Mouse (Mus musculus) midbrain, embryonic 10.5 days (tissue): ENCODE results near the gene Tmem63b. TPM values are rescaled to one million over a fixed set of nuclear protein-coding genes. Genes with fewer than 3 reads are reported as not detected.
"Not testable (repeated sequence)": the region's sequence is repeated elsewhere in the genome, so short reads cannot be mapped to it uniquely, and the experiment has no call there.

Experiments used
- DNase-seq: peaks from one replicate; pipeline ENCODE4 v3.0.0-alpha.2; 2017; ENCODE audit warnings: low spot score
- H3K27ac ChIP-seq: fragments of 300-500 bp; sonication (generic); replicated peaks from 2 replicates; pipeline ENCODE4 v1.5.1; 2016; ENCODE audit warnings: mild to moderate bottlenecking
- H3K27me3 ChIP-seq: fragments of 300-500 bp; sonication (generic); 2 replicates; pipeline ENCODE4 v1.6.1; 2016; ENCODE audit warnings: low read depth, mild to moderate bottlenecking; ENCODE audit not compliant: poor library complexity, severe bottlenecking
- H3K36me3 ChIP-seq: fragments of 300-500 bp; sonication (generic); 2 replicates; pipeline ENCODE4 v1.6.1; 2016; ENCODE audit warnings: mild to moderate bottlenecking, moderate library complexity
- H3K4me1 ChIP-seq: fragments of 300-500 bp; sonication (generic); 2 replicates; pipeline ENCODE4 v1.6.1; 2016
- H3K4me3 ChIP-seq: fragments of 300-500 bp; sonication (generic); 2 replicates; pipeline ENCODE4 v1.5.1; 2016; ENCODE audit warnings: mild to moderate bottlenecking, moderate library complexity
- H3K9me3 ChIP-seq: fragments of 300-500 bp; sonication (generic); replicated peaks from 2 replicates; pipeline ENCODE4 v1.6.1; 2016; ENCODE audit warnings: mild to moderate bottlenecking
- WGBS: fragments of 180-500 bp; shearing (Covaris S2); methylation state at CpG from one replicate; pipeline ENCODE4 v1.1.7; 2016; 5-methylcytosine and 5-hydroxymethylcytosine counted together
- polyA plus RNA-seq: library from polyadenylated mRNA; unstranded; fragments of >200 nt; fragmentation: Nextera tagmentation; extraction: Ambion mirVana; gene quantifications from 2 replicates; pipeline ENCODE4 v1.2.1, GENCODE M21; 2016

The Tmem63b gene
- polyA plus RNA-seq, 1 experiment from 2014 or later, result 60.5 TPM

DNA sequence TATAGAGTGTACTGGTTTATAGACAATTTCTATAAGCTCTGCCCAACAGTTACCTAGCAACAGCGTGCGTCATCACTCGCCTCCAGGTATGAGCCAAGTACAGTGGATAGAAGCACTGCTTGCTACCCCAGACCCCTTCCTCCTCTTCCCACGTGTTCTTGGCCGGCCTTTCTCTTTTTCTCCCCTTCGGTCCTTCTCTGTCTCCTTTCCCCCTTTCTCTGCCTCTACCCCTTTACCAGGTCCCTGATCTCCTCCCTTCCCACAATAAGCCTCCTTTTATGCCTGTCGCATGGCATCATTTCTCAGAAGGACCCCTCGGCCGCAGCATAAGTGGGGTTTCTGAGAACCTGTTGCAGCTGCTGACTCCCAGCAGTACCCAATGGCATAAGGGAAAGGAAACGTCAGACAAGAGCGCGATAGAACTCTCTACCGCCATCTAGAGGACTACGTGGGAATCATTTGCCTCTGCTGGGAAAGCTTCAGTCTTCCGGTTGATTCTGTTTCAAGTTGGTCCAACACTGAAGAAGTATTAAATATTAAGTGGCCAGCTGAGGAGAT, 60.0 kb downstream of the Tmem63b start:
- Histone ChIP-seq H3K27me3 (no peaks in the 10 kb centered on the region), H3K27ac (peak overlapping the region; percentile 56), H3K4me3 (peak overlapping the region; percentile 16; the same call in 1 of the 2 replicates), H3K9me3 (no peaks in the 10 kb centered on the region), H3K4me1 (peaks cover 35% of the 10 kb centered on the region), H3K36me3 (no peaks in the 10 kb centered on the region)
- DNase-seq, result peak; percentile 82
- WGBS, result 26% methylated on average over 15 of the region's 15 CpGs

DNA sequence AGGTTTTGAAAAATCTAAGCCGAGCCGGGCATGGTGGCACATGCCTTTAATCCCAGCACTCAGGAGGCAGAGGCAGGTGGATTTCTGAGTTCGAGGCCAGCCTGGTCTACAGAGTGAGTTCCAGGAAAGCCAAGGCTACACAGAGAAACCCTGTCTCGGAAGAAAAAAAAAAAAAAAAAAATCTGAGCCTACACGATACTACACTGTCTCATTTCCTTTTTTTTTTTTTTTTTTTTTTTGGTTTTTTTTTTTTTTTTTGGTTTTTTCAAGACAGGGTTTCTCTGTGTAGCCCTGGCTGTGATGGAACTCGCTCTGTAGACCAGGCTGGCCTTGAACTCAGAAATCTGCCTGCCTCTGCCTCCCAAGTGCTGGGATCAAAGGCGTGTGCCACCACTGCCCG, 63.3 kb downstream of the Tmem63b start:
- 92% methylated on average over 8 of the region's 8 CpGs for WGBS
- H3K9me3 ChIP-seq, H3K27ac ChIP-seq, H3K27me3 ChIP-seq, H3K4me3 ChIP-seq, DNase-seq, H3K36me3 ChIP-seq: not testable (repeated sequence)
- H3K4me1 ChIP-seq, result peaks cover 31% of the 10 kb centered on the region

- Histone ChIP-seq H3K4me3 (peak overlapping the region; percentile 39), H3K4me1 (peaks cover 16% of the 10 kb centered on the region), H3K27me3 (no peaks in the 10 kb centered on the region), H3K9me3 (no peaks in the 10 kb centered on the region), H3K36me3 (no peaks in the 10 kb centered on the region), H3K27ac (peak overlapping the region; percentile 77)
- 29% methylated on average over 20 of the region's 20 CpGs for WGBS
- DNase-seq, result no peak
Observed at GRCm38 (mm10) chr17:45619386-45620256, 67.1 kb downstream of the Tmem63b start.

DNA sequence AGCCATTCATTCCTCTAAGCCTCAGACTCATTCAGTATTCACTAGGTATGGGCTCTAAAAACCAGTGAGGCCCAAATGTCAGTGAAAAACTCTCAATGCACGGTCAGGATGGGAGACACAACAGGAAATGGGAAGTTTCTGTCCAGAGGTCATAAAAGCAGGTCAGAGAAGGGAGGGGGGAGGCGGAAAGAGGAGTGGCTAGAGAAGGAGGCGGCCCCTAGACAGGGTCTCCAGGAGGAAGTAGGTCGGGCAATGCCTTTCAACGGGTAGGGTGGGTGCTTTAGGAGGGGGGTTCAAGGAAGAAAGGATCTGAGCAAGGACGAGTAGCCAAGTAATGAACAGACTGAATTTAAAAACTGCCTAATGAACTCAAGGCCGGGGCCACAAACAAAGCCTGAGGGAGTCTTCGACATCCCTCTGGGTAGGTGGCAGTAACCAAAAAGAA, 67.7 kb downstream of the Tmem63b start:
- Histone ChIP-seq H3K36me3 (no peaks in the 10 kb centered on the region), H3K4me3 (peak overlapping the region; percentile 39), H3K27ac (peak overlapping the region; percentile 77), H3K27me3 (no peaks in the 10 kb centered on the region), H3K4me1 (peaks cover 16% of the 10 kb centered on the region), H3K9me3 (no peaks in the 10 kb centered on the region)
- DNase-seq, result peak; percentile 48
- WGBS, result 9% methylated on average over 8 of the region's 8 CpGs

DNA sequence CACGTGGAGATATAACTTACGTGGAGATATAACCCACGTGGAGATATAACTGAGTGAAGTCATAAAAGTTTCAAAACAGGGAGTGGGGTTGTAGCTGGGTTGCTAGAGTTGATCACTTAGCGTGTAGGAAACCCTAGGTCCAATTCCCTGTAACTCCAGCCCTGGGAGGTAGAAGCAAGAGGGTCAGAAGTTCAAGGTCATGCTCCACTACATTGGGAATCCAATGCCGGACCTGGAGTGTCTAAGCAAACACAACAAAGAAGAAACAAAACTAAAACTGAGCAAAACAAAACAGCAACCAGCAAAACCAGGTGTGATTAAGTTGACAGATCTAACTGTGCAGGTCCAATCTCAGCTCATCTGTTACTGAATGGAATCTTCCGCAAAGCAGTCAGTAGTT, 69.0 kb downstream of the Tmem63b start:
- peaks cover 16% of the 10 kb centered on the region for H3K4me1 ChIP-seq
- H3K4me3 ChIP-seq, result no peak overlapping the region
- no peaks in the 10 kb centered on the region for H3K9me3 ChIP-seq
- H3K27ac ChIP-seq, result no peak overlapping the region
- H3K36me3 ChIP-seq, result no peaks in the 10 kb centered on the region
- WGBS, result 92% methylated on average over 6 of the region's 6 CpGs
- H3K27me3 ChIP-seq, result no peaks in the 10 kb centered on the region
- DNase-seq, result no peak

GRCm38 (mm10) chr17:45616679-45617078, 70.0 kb downstream of the Tmem63b start:
- Histone ChIP-seq H3K9me3 (no peaks in the 10 kb centered on the region), H3K36me3 (no peaks in the 10 kb centered on the region), H3K27ac (no peak overlapping the region), H3K4me1 (peaks cover 16% of the 10 kb centered on the region), H3K4me3 (no peak overlapping the region), H3K27me3 (no peaks in the 10 kb centered on the region)
- 85% methylated on average over 3 of the region's 3 CpGs for WGBS
- DNase-seq, result no peak

GRCm38 (mm10) chr17:45616046-45616650, 70.6 kb downstream of the Tmem63b start:
- Histone ChIP-seq H3K36me3 (no peaks in the 10 kb centered on the region), H3K4me1 (peaks cover 17% of the 10 kb centered on the region), H3K27me3 (no peaks in the 10 kb centered on the region), H3K4me3 (no peak overlapping the region), H3K9me3 (no peaks in the 10 kb centered on the region), H3K27ac (no peak overlapping the region)
- DNase-seq, result no peak
- 77% methylated on average over 4 of the region's 4 CpGs for WGBS

GRCm38 (mm10) chr17:45612921-45613320, 73.8 kb downstream of the Tmem63b start:
- H3K4me1 ChIP-seq, result peaks cover 13% of the 10 kb centered on the region
- no peaks in the 10 kb centered on the region for H3K36me3 ChIP-seq
- no peaks in the 10 kb centered on the region for H3K9me3 ChIP-seq
- no peak overlapping the region for H3K27ac ChIP-seq
- H3K27me3 ChIP-seq, result no peaks in the 10 kb centered on the region
- no peak for DNase-seq
- 89% methylated on average over 7 of the region's 7 CpGs for WGBS
- H3K4me3 ChIP-seq, result no peak overlapping the region

- Histone ChIP-seq H3K9me3 (no peaks in the 10 kb centered on the region; the same call in 1 of the 2 replicates), H3K27me3 (no peaks in the 10 kb centered on the region), H3K36me3 (no peaks in the 10 kb centered on the region), H3K27ac (no peak overlapping the region), H3K4me3 (no peak overlapping the region), H3K4me1 (peaks cover 13% of the 10 kb centered on the region)
- 87% methylated on average over 8 of the region's 8 CpGs for WGBS
- no peak for DNase-seq
Observed at GRCm38 (mm10) chr17:45612008-45612407, 74.7 kb downstream of the Tmem63b start.

Other genes starting within 250 kb of the Tmem63b start
- gene Spats1, start 211.5 kb downstream of the Tmem63b start, polyA plus RNA-seq, result 0.42 and 0.71 TPM in 2 replicates
- 33.9 and 35.7 TPM in 2 replicates for gene Aars2, start 180.1 kb downstream of the Tmem63b start, polyA plus RNA-seq
- gene Tcte1, start 163.5 kb downstream of the Tmem63b start, polyA plus RNA-seq, result 1.4 and 1.7 TPM in 2 replicates
- gene Tmem151b, start 137.2 kb downstream of the Tmem63b start, polyA plus RNA-seq, result 7.0 and 10.2 TPM in 2 replicates
- gene Nfkbie, start 131.2 kb downstream of the Tmem63b start, polyA plus RNA-seq, result 8.6 and 9.2 TPM in 2 replicates
- gene Slc35b2, start 123.0 kb downstream of the Tmem63b start, polyA plus RNA-seq, result 122 and 124 TPM in 2 replicates
- 1,780 and 2,044 TPM in 2 replicates for gene Hsp90ab1, start 113.6 kb downstream of the Tmem63b start, polyA plus RNA-seq
- gene Slc29a1, start 87.3 kb downstream of the Tmem63b start, polyA plus RNA-seq, result 62.9 and 70.6 TPM in 2 replicates
- 0.21 and 0.39 TPM in 2 replicates for gene Mymx, start 84.8 kb downstream of the Tmem63b start, polyA plus RNA-seq
- 0.76 and 1.5 TPM in 2 replicates for gene Capn11, start 27.6 kb downstream of the Tmem63b start, polyA plus RNA-seq
- 148 and 155 TPM in 2 replicates for gene Mrpl14, start 583 bp downstream of the Tmem63b start, polyA plus RNA-seq
- 0.48 and 0.58 TPM in 2 replicates for gene 1600014C23Rik, start 46.9 kb upstream of the Tmem63b start, polyA plus RNA-seq